Mouse (Mus musculus): ENCODE results near the gene C87436.

C87436 gene

GRCm38 (mm10) chr6:86431531-86431930 is 6.6 kb upstream of the C87436 start:
- no peak for DNase-seq

GRCm38 (mm10) chr6:86433696-86434095 is 4.5 kb upstream of the C87436 start:
- DNase-seq = no peak

- DNase-seq = peak; percentile 50
These were observed 463 bp upstream of the C87436 start for GRCm38 (mm10) chr6:86437711-86438110.

GRCm38 (mm10) chr6:86439119-86439496 is 934 bp downstream of the C87436 start:
- DNase-seq = no peak

- DNase-seq = no peak
These were observed 1.4 kb downstream of the C87436 start for GRCm38 (mm10) chr6:86439531-86439930.

GRCm38 (mm10) chr6:86441571-86441970 is 3.4 kb downstream of the C87436 start:
- DNase-seq = no peak

- no peak for DNase-seq
These were observed 7.4 kb downstream of the C87436 start for GRCm38 (mm10) chr6:86445551-86445950.

- DNase-seq = no peak
These were observed 8.9 kb downstream of the C87436 start for GRCm38 (mm10) chr6:86446927-86447568.

- DNase-seq = no peak
These were observed 18.6 kb downstream of the C87436 start for GRCm38 (mm10) chr6:86456727-86457126.

- DNase-seq = no peak
These were observed 24.9 kb downstream of the C87436 start for GRCm38 (mm10) chr6:86463079-86463478.

- DNase-seq = peak; percentile 55
These were observed 33.1 kb downstream of the C87436 start for GRCm38 (mm10) chr6:86471317-86471716.

GRCm38 (mm10) chr6:86471760-86472099 is 33.6 kb downstream of the C87436 start:
- DNase-seq = no peak

GRCm38 (mm10) chr6:86472100-86472955 is 34.2 kb downstream of the C87436 start:
- peak; percentile 100 for DNase-seq

- no peak for DNase-seq
These were observed 34.9 kb downstream of the C87436 start for GRCm38 (mm10) chr6:86473077-86473476.

GRCm38 (mm10) chr6:86474072-86474471 is 35.9 kb downstream of the C87436 start:
- DNase-seq = no peak

GRCm38 (mm10) chr6:86474646-86475181 is 36.5 kb downstream of the C87436 start:
- DNase-seq = no peak

GRCm38 (mm10) chr6:86475462-86476167 is 37.4 kb downstream of the C87436 start:
- DNase-seq = no peak

GRCm38 (mm10) chr6:86476931-86477330 is 38.8 kb downstream of the C87436 start:
- DNase-seq = no peak

GRCm38 (mm10) chr6:86479311-86479710 is 41.1 kb downstream of the C87436 start:
- peak; percentile 53 for DNase-seq

- DNase-seq = no peak
These were observed 41.6 kb downstream of the C87436 start for GRCm38 (mm10) chr6:86479816-86480188.

- peak; percentile 58 for DNase-seq
These were observed 42.1 kb downstream of the C87436 start for GRCm38 (mm10) chr6:86480189-86480831.

GRCm38 (mm10) chr6:86481871-86482270 is 43.7 kb downstream of the C87436 start:
- DNase-seq = no peak
